Mouse (Mus musculus) ES-E14 (cell line): ENCODE data around the gene Gm28048. TPM values are rescaled to one million over a fixed set of nuclear protein-coding genes. Genes with fewer than 3 reads are reported as not detected.
A peak's percentile ranks its signal among the peaks of the same experiment; 100 is the strongest.

Experiments
- DNase-seq: peaks from one replicate; pipeline ENCODE4 v3.0.0-alpha.2; 2013; ENCODE audit warnings: low read depth, low spot score
- H3K27ac ChIP-seq: 2 replicates; pipeline ENCODE4 v1.5.1; 2012; ENCODE audit warnings: low read depth, mild to moderate bottlenecking, low read length, moderate library complexity, mixed read lengths; ENCODE audit not compliant: poor library complexity, insufficient read depth, severe bottlenecking
- H3K36me3 ChIP-seq: 2 replicates; pipeline ENCODE4 v1.6.1; 2012; ENCODE audit warnings: mild to moderate bottlenecking, low read length, moderate library complexity, mixed read lengths; ENCODE audit not compliant: control insufficient read depth, poor library complexity, insufficient read depth, severe bottlenecking
- H3K4me1 ChIP-seq, 2 experiments: fragments of 150-350 bp in 1 of 2; sonication (generic) in 1 of 2; 2 replicates each; pipeline ENCODE4 v1.6.1; 2012; ENCODE audit warnings: low read length in 2 of 2, mild to moderate bottlenecking in 1 of 2, mixed read lengths in 1 of 2; ENCODE audit not compliant: control insufficient read depth in 2 of 2, insufficient read depth in 2 of 2, poor library complexity in 1 of 2
- H3K4me3 ChIP-seq, 2 experiments: fragments of 150-350 bp in 1 of 2; sonication (generic) in 1 of 2; 2 replicates each; pipeline ENCODE4 v1.5.1; 2012; ENCODE audit warnings: low read length in 2 of 2, low read depth in 1 of 2, mild to moderate bottlenecking in 1 of 2, mixed read lengths in 1 of 2; ENCODE audit not compliant: insufficient read depth in 1 of 2, poor library complexity in 1 of 2, severe bottlenecking in 1 of 2
- H3K9ac ChIP-seq: 2 replicates; pipeline ENCODE4 v1.6.1; 2012; ENCODE audit warnings: low read depth, mild to moderate bottlenecking, low read length, mixed read lengths; ENCODE audit not compliant: poor library complexity, insufficient read depth, severe bottlenecking
- H3K9me3 ChIP-seq: fragments of 150-350 bp; sonication (generic); 2 replicates; pipeline ENCODE4 v1.6.1; 2012; ENCODE audit warnings: low read depth, mild to moderate bottlenecking, low read length; ENCODE audit not compliant: control insufficient read depth, insufficient read depth
- CHD2 ChIP-seq: IDR thresholded peaks from 2 replicates; pipeline ENCODE4 v1.6.1; 2014; ENCODE audit warnings: mild to moderate bottlenecking, low read depth, low read length, inconsistent platforms
- HCFC1 ChIP-seq: IDR thresholded peaks from 2 replicates; pipeline ENCODE4 v1.6.1; 2012; ENCODE audit warnings: low read length, inconsistent platforms, borderline replicate concordance; ENCODE audit not compliant: insufficient read depth
- MAFK ChIP-seq: IDR thresholded peaks from 2 replicates; pipeline ENCODE4 v1.6.1; 2014; ENCODE audit warnings: mild to moderate bottlenecking, low read depth, low read length, inconsistent platforms; ENCODE audit not compliant: insufficient read depth
- ZC3H11A ChIP-seq: IDR thresholded peaks from 2 replicates; pipeline ENCODE4 v1.6.1; 2012; ENCODE audit warnings: low read depth, mild to moderate bottlenecking, inconsistent platforms, low read length, borderline replicate concordance
- ZNF384 ChIP-seq: IDR thresholded peaks from 2 replicates; pipeline ENCODE4 v1.6.1; 2012; ENCODE audit warnings: low read depth, low read length, inconsistent platforms
- in situ Hi-C, 2 experiments: fragments of 600-800 bp; cut with MboI; formaldehyde crosslinking; loops; one replicate each; pipeline ENCODE4 v1.15.1; 2025; ENCODE audit warnings: low sequenced_read_pairs in 2 of 2, inconsistent platforms in 1 of 2; ENCODE audit not compliant: unreplicated experiment in 2 of 2
- total RNA-seq: library from RNA; depleted of rRNA; stranded (reverse); fragments of 300-350 nt; gene quantifications from 2 replicates; pipeline ENCODE4 v1.2.3, GENCODE M21; 2012

The Gm28048 gene
- total RNA-seq, 1 experiment, result 16.3 TPM

DNA sequence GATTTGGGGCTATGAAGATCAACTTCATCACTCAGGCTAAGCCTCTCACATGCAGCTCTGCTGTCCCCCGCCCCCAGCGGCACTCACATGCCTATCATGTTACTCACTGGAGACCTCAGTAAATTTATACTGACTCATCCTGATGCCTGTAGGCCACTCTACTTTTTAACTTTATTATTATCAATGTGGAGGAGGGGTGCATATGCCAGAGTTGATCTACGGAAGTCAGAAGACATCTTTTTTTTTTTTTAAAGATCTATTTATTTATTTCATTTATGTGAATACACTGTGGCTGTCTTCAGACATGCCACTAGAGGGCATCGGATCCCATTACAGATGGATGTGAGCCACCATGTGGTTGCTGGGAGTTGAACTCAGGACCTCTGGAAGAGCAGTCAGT, 16.4 kb downstream of the Gm28048 start:
- in situ Hi-C loops, result loop anchor here in 1 of 2 experiments (10.0 kb wide), 1 partner anchor 331 kb away; no protein-coding TSS in a partner anchor
- no peaks in the 10 kb centered on the region for H3K36me3 ChIP-seq
- no peak overlapping the region for H3K27ac ChIP-seq
- H3K9me3 ChIP-seq, result no peaks in the 10 kb centered on the region; the same call in 1 of the 2 replicates
- 0 out of 4 replicates have a peak, but pooled peaks cover 0 to 2% of the 10 kb centered on the region in 2 experiments for H3K4me1 ChIP-seq
- H3K4me3 ChIP-seq, result no peak overlapping the region
- no peak for TF ChIP-seq MAFK
- no peak for TF ChIP-seq HCFC1
- 0 out of 2 replicates have a peak, but pooled peaks have one; percentile 18 for TF ChIP-seq ZNF384
- no peak overlapping the region for H3K9ac ChIP-seq
- no peak for DNase-seq

DNA sequence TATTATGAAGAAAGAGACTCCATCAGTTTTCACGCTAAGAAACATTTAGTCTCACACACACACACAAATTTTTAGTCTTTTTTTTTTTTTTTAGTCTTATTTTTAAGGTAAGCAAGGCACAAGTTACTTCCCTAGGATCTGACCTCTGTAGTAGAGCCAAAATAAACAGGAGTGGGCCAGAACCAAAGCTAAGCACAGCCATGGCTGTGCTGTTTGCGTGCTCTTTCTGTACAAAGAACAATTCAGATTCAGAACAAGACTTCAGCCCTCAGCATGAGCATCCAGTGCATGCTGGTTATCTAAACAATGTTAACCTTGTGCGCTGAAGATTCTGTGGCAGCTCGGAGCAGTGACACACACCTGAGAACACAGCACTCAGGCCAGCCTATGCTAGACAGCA, 17.5 kb downstream of the Gm28048 start:
- Histone ChIP-seq H3K9me3 (no peaks in the 10 kb centered on the region), H3K36me3 (no peaks in the 10 kb centered on the region), H3K4me3 (no peak overlapping the region), H3K4me1 (0 out of 4 replicates have a peak, but pooled peaks cover 0 to 2% of the 10 kb centered on the region in 2 experiments), H3K9ac (no peak overlapping the region), H3K27ac (no peak overlapping the region)
- in situ Hi-C loops, result loop anchor here in 1 of 2 experiments (10.0 kb wide), 1 partner anchor 330 kb away; no protein-coding TSS in a partner anchor
- DNase-seq, result no peak
- no peak for TF ChIP-seq MAFK
- TF ChIP-seq ZC3H11A, result no peak
- no peak for TF ChIP-seq HCFC1
- no peak for TF ChIP-seq ZNF384
- TF ChIP-seq CHD2, result no peak

DNA sequence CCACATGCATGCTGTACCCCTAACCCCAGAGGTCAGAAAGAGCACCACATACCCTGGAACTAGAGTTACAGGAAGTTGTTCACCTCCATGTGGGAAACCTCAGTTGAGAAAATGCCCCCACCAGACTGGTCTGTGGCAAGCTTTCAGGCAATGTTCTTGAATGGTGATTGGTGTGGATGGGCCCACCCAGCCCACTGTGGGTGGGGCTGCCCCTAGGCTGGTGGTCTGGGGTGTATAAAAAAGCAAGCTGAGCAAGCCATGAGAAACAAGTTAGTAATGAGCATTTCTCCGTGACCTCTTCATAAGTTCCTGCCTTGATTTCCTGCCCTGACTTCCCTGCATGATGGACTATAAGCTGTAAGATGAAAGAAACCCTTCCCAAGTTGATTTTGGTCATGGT, 19.8 kb downstream of the Gm28048 start:
- Histone ChIP-seq H3K4me1 (0 out of 4 replicates have a peak, but pooled peaks cover 0 to 2% of the 10 kb centered on the region in 2 experiments), H3K27ac (no peak overlapping the region), H3K36me3 (peaks cover 2% of the 10 kb centered on the region; the same call in 1 of the 2 replicates), H3K4me3 (no peak overlapping the region), H3K9ac (no peak overlapping the region), H3K9me3 (no peaks in the 10 kb centered on the region)
- in situ Hi-C loops, result loop anchor here in 1 of 2 experiments (10.0 kb wide), 1 partner anchor 327 kb away; no protein-coding TSS in a partner anchor
- DNase-seq, result no peak
- no peak for TF ChIP-seq ZC3H11A
- no peak for TF ChIP-seq HCFC1
- TF ChIP-seq ZNF384, result no peak
- TF ChIP-seq MAFK, result no peak

DNA sequence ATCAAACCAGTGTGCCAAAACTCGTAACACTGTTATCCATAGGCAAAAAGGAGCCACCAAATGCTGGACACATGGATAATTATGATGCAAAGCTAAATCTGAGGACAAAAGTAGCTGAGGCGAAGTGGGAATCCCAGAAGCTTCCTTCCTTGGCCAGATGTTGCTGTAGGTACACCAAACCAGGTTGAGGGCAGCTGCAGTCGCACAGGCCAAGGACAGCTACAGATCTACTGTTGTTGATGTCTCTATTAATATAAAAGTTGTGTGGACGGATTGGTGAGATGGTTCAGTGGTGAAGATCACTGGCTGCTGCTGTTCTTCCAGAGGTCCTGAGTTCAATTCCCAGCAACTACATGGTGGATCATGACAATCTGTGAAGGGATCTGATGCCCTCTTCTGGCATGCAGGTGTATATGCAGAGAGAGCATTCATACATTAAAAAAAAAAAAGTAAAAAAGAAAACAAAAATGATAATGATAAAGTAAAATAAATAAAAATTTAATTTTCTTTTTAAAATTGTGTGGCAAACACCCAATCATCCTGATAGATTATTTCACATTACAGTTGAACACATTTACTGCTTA, 24.0 kb downstream of the Gm28048 start:
- H3K36me3 ChIP-seq, result peaks cover 2% of the 10 kb centered on the region; the same call in 1 of the 2 replicates
- no peak for TF ChIP-seq HCFC1
- TF ChIP-seq ZNF384, result peak; percentile 91
- TF ChIP-seq ZC3H11A, result peak; percentile 44; the same call in 1 of the 2 replicates
- H3K9ac ChIP-seq, result no peak overlapping the region
- no peak overlapping the region for H3K4me3 ChIP-seq
- H3K27ac ChIP-seq, result no peak overlapping the region
- peaks cover 0 to 4% of the 10 kb centered on the region in 2 experiments; a peak in 1 of 4 replicates for H3K4me1 ChIP-seq
- DNase-seq, result no peak
- no peaks in the 10 kb centered on the region for H3K9me3 ChIP-seq
- in situ Hi-C loops, result loop anchor here in 1 of 2 experiments (5.0 kb wide), 1 partner anchor 321 kb away; no protein-coding TSS in a partner anchor
